Mouse (Mus musculus): ENCODE data around the gene Mfsd2a.

DNA sequence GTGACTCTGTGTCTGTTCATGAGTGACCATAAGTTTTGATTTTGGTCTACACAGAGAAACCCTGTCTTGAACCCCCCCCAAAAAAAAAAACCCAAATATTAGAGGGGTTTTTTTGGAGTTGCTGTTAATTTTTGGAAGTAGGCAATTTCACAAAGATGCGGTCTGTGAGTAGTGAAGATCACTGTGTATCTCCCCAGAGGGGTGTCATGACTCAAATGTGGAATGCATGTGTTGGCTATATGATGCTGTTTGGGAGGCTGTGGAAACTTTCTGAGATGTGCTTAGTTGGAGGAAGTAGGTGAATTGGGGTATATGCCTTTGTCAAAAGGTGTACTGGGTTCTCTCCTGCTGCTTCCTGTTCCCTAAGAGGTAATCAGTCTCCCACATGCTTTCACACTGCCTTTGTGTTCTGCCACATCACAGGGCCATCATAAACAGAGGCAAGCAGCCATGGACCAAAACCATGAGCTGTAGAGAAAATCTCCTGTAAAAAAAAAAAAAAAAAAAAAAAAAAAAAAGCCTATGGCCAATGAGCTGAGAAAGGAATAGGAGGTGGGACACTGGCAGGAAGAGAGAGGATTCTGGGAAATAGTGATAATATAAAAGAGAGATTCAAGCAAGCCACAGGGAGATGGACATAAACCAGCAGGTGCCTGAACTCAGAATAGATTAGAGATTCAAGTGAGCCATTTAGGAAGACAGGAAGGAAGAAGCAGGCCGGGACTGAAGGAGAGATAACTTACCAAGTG lies 21.8 kb downstream of the Mfsd2a start:
- TF ChIP-seq CTCF (IDR thresholded peaks at IDR 0.05; ENCODE audit: low read depth) = no peak
- TF ChIP-seq EP300 (optimal IDR thresholded peaks at IDR 0.05) = no peak
